Comparison of ENCODE assay signal across 20 mouse cellular contexts in the genomic region with DNA sequence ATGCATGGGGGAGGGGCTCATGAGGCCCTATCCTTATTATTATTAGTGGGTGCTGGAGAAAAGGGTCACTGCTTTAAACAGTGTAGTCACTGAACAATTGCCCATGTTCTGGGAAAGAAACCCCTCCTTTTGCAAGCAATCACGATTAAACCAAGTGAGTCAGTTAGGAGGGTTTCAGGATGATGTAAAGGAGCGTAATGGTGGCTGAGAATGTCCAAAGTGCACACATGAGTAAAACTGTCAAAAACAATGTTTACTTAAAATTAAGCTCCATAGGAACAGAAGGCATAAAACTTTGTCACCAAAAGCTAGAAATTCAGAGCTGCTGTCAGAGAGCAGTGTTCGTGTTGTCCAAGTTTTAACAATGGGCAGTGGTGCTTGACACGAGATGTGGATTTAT. TPM values are rescaled to one million over a fixed set of nuclear protein-coding genes. Genes with fewer than 3 reads are reported as not detected.
"Had no signal": no experiment of that assay in that cellular context is flagged by ENCODE, and none has a peak within 500 bp of the region (broad histone marks: within the 10 kb centered on the region; RNA-seq: fewer than 3 reads in every experiment).

No protein-coding gene starts in this region.

- H3K4me2 ChIP-seq: lung, embryonic 14.5 days; midbrain, embryonic 13.5 days; neural tube, embryonic 13.5 days; neural tube, embryonic 15.5 days had no signal

- ATAC-seq: midbrain, embryonic 13.5 days; midbrain, embryonic 16.5 days had no signal

- H3K36me3 ChIP-seq: midbrain, embryonic 10.5 days; midbrain, embryonic 13.5 days; neural tube, embryonic 13.5 days; neural tube, embryonic 15.5 days had no signal

- H3K9ac ChIP-seq: lung, embryonic 14.5 days; midbrain, embryonic 13.5 days; neural tube, embryonic 13.5 days; neural tube, embryonic 15.5 days had no signal

- H3K27ac ChIP-seq: midbrain, embryonic 10.5 days; midbrain, embryonic 13.5 days; neural tube, embryonic 13.5 days; neural tube, embryonic 15.5 days had no signal

- H3K4me1 ChIP-seq: midbrain, embryonic 10.5 days; midbrain, embryonic 13.5 days; neural tube, embryonic 13.5 days; neural tube, embryonic 15.5 days had no signal

- H3K27me3 ChIP-seq: midbrain, embryonic 13.5 days; neural tube, embryonic 13.5 days; neural tube, embryonic 15.5 days had no signal

- DNase-seq: lung, adult 18-20 months; lung, embryonic 14.5 days; lung, postnatal 10 days; lung, postnatal 4 days; retina, postnatal 1 day; right cerebral cortex, adult 18-20 months; right cerebral cortex, postnatal 25 days; right cerebral cortex, postnatal 4 days; spleen, adult 18-20 months; thymus, adult 18-20 months; thymus, postnatal 14 days; thymus, postnatal 36 days had no signal

- H3K9me3 ChIP-seq: midbrain, embryonic 10.5 days; midbrain, embryonic 13.5 days; neural tube, embryonic 13.5 days; neural tube, embryonic 15.5 days had no signal

- H3K4me3 ChIP-seq: midbrain, embryonic 10.5 days; midbrain, embryonic 13.5 days; neural tube, embryonic 13.5 days; neural tube, embryonic 15.5 days had no signal

RNA-seq across cellular contexts. Expression of a gene that starts 8.8 kb away (rescaled TPM):
- polyA plus RNA-seq: liver, embryonic 16.5 days; neural tube, embryonic 13.5 days; neural tube, embryonic 15.5 days; small intestine, adult 2 months; stomach, embryonic 14.5 days had no signal
